Mouse (Mus musculus): ENCODE data around the gene Camta1.

GRCm38 (mm10) chr4:150956369-150957105 is 905.1 kb downstream of the Camta1 start:
- TF ChIP-seq CTCF (conservative IDR thresholded peaks at IDR 0.05; ENCODE audit: low read length) (no peak), NANOG (IDR thresholded peaks at IDR 0.05; ENCODE audit: borderline replicate concordance, low read length) (no peak), POU5F1 (IDR thresholded peaks at IDR 0.05; ENCODE audit: borderline replicate concordance, low read length) (no peak)
